Mouse (Mus musculus) cerebellum, adult 9-11 months (tissue): ENCODE measurements around the gene Foxk1.

Experiments
- DNase-seq: peaks from one replicate; pipeline ENCODE4 v3.0.0; 2022

The Foxk1 gene

DNA sequence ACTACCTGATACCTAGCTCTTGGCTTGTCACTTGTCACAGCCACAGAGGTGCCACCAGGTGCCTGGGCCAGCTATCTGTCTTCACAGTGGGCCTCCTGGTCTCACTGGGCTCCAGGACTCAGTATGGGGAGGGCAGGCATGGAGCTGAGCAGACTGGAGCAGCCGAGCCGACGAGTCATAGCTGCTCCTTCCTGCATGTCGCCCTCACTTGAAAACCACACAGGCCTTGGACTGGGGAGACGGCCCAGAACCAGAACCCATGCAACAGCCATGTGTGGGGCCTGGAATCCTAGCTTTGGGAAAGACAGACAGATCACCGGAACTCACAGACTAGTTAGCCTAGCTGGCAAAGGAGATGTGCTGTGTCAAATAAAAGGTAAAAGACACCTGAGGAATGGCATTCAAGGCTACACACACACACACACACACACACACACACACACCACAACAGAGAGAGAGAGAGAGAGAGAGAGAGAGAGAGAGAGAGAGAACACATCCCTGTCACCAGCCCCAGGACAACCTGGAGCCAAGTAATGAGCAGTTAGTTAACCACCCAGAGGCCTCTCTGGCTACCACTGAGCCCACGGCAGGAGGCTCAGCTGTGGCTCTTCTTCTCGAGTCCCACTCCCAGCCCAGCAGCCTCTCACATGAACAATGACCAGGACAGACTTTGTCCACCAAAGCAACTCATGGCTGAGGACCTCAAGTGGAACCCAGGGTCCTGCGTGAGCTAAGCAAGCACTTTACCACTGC, 88.8 kb downstream of the Foxk1 start:
- no peak for DNase-seq

GRCm38 (mm10) chr5:142493307-142493706, 92.0 kb downstream of the Foxk1 start:
- DNase-seq = no peak

DNA sequence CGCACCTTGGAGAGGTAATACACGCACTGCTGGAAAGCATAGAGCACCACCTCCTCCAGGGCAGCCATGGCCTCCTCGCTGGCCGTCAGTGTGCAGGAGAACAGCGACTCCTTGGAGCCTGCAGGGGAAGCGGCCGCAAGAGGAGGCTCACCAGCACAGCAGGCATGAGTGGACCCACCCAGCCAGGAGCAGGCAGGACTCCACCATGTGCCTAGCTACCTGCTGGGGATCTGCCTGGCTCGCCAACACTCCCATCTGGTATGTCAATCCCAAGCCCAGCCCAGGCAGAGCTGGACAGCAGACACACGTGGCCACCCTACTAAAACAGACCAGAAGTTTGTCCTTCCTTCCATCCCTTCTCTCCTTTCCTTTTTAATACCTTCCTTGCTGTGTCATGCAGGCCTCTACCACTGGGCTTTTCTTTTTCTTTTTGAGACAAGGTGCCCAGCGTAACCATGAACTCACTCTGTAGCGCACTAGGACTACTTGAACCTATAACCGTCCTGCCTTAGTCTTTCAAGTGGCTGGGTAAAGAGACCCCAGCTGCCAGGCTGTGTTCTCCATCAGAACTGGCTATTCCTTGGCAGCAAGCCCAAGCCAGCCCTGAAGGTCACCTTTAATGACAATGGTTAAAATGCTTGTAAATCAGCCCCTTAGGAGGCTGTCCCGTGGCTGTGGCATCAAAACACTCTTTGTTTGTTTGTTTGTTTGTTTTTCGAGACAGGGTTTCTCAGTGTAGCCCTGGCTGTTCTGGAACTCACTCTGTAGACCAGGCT, 94.2 kb downstream of the Foxk1 start:
- peak; percentile 82 for DNase-seq

- DNase-seq = peak; percentile 52
Measured at GRCm38 (mm10) chr5:142498964-142499363, 97.7 kb downstream of the Foxk1 start.

GRCm38 (mm10) chr5:142500918-142501317, 99.6 kb downstream of the Foxk1 start:
- no peak for DNase-seq

DNA sequence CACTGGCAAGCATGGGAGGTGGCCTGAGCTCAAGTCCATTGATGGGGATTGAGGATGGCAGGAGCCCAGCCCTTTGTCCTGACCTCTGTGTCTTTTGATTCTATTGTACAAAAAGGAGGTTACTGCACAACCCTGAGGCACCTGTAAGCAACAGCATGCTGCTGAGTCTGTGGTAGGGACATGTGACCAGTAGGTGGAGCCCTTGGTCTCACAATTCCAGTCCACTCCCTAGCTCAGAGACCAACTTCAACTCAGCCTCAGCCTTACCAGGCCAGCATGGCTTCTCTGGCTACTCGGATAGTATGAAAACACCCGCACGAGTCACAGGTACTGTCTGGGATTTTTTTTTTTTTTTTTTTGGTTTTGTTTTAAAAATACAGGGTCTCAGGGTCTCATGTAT, 101.1 kb downstream of the Foxk1 start:
- DNase-seq = peak; percentile 92

- DNase-seq = no peak
Measured at GRCm38 (mm10) chr5:142504175-142504574, 102.9 kb downstream of the Foxk1 start.

- peak; percentile 50 for DNase-seq
Measured at GRCm38 (mm10) chr5:142505695-142506423, 104.6 kb downstream of the Foxk1 start.

DNA sequence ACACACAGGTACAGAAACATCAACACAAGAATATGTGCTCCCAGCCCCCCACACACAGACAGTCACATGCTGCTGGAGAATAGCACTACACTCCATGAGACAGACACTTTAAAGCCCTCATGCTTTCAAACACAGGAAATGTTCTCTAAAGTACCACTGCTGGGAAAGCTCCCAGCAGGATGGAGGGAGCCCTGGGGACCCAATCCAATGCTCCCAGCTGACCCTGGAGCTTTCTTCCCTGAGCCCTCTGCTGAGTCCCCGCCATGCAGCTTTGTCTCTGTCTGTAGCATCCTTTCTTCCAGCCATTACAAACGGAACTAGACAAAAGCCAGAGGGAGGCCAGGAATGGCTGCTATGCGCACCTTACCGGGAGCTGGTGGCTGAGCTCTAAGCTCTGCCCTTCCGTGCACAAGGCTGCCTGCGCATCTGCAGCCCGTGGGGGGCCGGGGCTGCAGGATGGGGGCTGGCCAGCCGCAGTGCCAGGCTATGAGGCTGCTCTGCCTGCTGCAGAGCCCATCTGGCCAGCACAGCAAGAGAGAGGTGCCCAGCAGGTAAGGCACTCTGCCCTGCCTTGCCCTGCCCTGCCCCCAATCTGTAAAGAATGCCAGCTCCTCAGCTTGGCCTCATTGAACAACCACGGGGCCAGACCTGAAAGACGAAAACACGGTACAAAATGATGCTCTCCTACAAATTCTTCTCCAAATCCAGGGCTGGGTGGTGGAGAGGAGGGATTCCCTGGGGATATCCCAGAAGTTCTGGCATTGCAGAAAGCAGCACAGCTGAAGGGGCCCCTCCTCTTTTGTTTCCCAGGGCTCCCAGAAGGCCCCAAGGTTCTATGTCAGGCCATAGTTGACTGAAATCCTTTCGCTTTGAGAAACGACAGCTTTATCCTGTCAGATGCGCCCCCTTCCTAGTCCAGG, 108.1 kb downstream of the Foxk1 start:
- peak; percentile 90 for DNase-seq

DNA sequence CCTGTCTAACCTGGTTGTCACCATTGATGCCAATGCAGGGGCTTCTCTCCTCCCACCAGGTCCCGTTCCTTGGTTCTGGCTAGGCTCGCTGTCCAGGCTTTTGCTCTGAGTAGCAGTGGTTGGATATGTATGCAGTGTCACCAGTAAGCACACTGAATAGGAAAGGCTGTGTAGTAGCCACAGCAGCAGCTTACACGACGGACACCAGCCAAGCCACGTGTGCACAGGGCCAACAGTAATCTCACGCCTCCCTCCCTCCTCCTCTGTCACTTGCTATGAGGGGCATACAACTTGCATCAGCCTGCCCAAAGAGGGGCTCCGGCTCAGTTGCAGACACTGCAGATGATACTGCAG, 108.7 kb downstream of the Foxk1 start:
- peak; percentile 53 for DNase-seq
